Mouse (Mus musculus) midbrain, embryonic 13.5 days (tissue): Measurements from ENCODE around the gene Mael. TPM values are rescaled to one million over a fixed set of nuclear protein-coding genes. Genes with fewer than 3 reads are reported as not detected.

ENCODE experiments used
- ATAC-seq: fragments of 200-750 bp; cut with Nextera tagmentation; 2 replicates; pipeline ENCODE4 v1.8.0; 2017; ENCODE audit warnings: mild to moderate bottlenecking, moderate TSS enrichment, moderate library complexity
- H3K27ac ChIP-seq: fragments of 300-500 bp; sonication (generic); 2 replicates; pipeline ENCODE4 v1.5.1; 2015; ENCODE audit warnings: inconsistent platforms, mild to moderate bottlenecking, moderate library complexity
- H3K27me3 ChIP-seq: fragments of 300-500 bp; sonication (generic); 2 replicates; pipeline ENCODE4 v1.6.1; 2015; ENCODE audit warnings: mild to moderate bottlenecking, inconsistent platforms
- H3K36me3 ChIP-seq: fragments of 300-500 bp; sonication (generic); 2 replicates; pipeline ENCODE4 v1.6.1; 2015; ENCODE audit warnings: mild to moderate bottlenecking, inconsistent platforms
- H3K4me1 ChIP-seq: fragments of 300-500 bp; sonication (generic); replicated peaks from 2 replicates; pipeline ENCODE4 v1.6.1; 2015; ENCODE audit warnings: inconsistent platforms
- H3K4me2 ChIP-seq: fragments of 300-500 bp; sonication (generic); replicated peaks from 2 replicates; pipeline ENCODE4 v1.6.1; 2015; ENCODE audit warnings: moderate library complexity, mild to moderate bottlenecking, inconsistent platforms
- H3K4me3 ChIP-seq: fragments of 300-500 bp; sonication (generic); replicated peaks from 2 replicates; pipeline ENCODE4 v1.5.1; 2015; ENCODE audit warnings: mild to moderate bottlenecking, inconsistent platforms
- H3K9ac ChIP-seq: fragments of 300-500 bp; sonication (generic); replicated peaks from 2 replicates; pipeline ENCODE4 v1.6.1; 2015; ENCODE audit warnings: mild to moderate bottlenecking, inconsistent platforms
- H3K9me3 ChIP-seq: fragments of 300-500 bp; sonication (generic); 2 replicates; pipeline ENCODE4 v1.6.1; 2016; ENCODE audit warnings: mild to moderate bottlenecking, inconsistent platforms
- WGBS: fragments of 180-500 bp; shearing (Covaris S2); methylation state at CpG from one replicate; pipeline ENCODE4 v1.1.7; 2015; 5-methylcytosine and 5-hydroxymethylcytosine counted together
- polyA plus RNA-seq: library from polyadenylated mRNA; unstranded; fragments of >200 nt; fragmentation: Nextera tagmentation; extraction: Ambion mirVana; gene quantifications from 2 replicates; pipeline ENCODE4 v1.2.1, GENCODE M21; 2015

Gene Mael
- polyA plus RNA-seq, 1 experiment from 2014 or later = not detected

DNA sequence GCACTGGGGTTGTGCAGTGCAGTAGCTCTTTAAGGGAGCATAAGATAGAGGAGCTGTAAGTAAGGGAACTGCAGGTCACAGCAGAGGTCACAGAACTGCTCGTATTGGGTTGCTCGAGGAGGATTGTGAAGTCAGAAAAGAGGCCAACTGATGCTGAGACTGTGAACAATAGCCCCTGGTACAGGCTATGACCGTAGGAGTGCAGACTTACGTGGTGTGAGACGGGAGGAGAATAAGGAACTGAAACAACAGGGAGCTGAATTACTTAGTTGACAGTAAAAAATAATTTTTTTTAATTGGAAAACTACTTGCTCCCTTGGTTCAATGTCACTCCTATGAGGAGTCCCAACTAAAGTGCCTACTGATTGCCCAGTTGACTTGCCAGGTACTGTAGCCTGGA, 34.4 kb downstream of the Mael start:
- H3K9ac ChIP-seq = no peak overlapping the region
- no peaks in the 10 kb centered on the region for H3K27me3 ChIP-seq
- H3K9me3 ChIP-seq = no peaks in the 10 kb centered on the region
- 18% methylated on average over 5 of the region's 5 CpGs for WGBS
- ATAC-seq = no peak
- no peak overlapping the region for H3K4me2 ChIP-seq
- H3K27ac ChIP-seq = no peak overlapping the region
- no peaks in the 10 kb centered on the region for H3K36me3 ChIP-seq
- H3K4me1 ChIP-seq = no peaks in the 10 kb centered on the region
- no peak overlapping the region for H3K4me3 ChIP-seq

DNA sequence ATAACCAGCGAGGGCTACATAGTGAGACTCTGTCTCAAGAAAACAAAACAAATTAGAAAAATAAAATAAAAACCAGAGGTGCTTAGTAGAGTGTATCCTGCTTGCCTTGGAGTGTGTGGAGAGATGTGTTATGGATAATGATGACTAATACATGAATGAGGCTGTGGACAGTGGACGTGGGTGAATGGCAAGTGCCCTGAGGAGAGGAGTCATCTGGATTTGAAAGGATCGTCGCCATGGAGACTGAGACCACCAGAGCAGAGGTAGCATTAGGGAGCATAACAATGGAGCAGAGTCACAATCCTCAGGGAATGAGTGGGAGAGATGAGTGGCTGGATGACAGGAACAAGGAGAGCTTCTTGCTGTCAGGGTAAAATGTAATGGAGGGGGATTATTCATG, 48.7 kb downstream of the Mael start:
- Histone ChIP-seq H3K27ac (no peak overlapping the region), H3K27me3 (no peaks in the 10 kb centered on the region), H3K9ac (no peak overlapping the region), H3K4me1 (peaks cover 5% of the 10 kb centered on the region), H3K9me3 (no peaks in the 10 kb centered on the region), H3K4me2 (no peak overlapping the region), H3K36me3 (no peaks in the 10 kb centered on the region), H3K4me3 (no peak overlapping the region)
- ATAC-seq = peak; percentile 79
- WGBS = 55% methylated on average over 4 of the region's 4 CpGs

DNA sequence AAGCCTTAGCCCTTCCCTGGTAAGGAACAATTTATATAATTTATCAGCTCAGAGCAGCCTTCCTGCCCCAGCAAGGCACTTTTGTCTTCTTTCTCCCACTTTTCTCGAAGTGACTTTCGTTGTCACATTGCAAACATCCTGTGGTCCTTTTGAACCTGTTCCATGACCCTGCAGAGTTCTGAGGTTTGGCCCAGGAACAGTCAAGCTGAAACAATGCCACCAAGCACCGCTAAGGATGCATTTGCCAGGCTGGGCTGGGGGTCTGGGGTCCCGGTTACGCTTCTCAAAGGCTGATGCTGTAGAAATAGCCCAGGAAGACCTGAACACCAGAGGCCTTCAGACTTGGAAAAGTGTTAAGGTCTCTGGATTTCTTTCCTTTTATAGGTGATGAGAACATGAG, 53.2 kb downstream of the Mael start:
- H3K27me3 ChIP-seq = no peaks in the 10 kb centered on the region
- WGBS = 84% methylated on average over 5 of the region's 5 CpGs
- peaks cover 23% of the 10 kb centered on the region for H3K4me1 ChIP-seq
- ATAC-seq = no peak
- no peaks in the 10 kb centered on the region for H3K36me3 ChIP-seq
- H3K9ac ChIP-seq = no peak overlapping the region
- H3K27ac ChIP-seq = no peak overlapping the region
- no peaks in the 10 kb centered on the region for H3K9me3 ChIP-seq
- no peak overlapping the region for H3K4me2 ChIP-seq
- no peak overlapping the region for H3K4me3 ChIP-seq

DNA sequence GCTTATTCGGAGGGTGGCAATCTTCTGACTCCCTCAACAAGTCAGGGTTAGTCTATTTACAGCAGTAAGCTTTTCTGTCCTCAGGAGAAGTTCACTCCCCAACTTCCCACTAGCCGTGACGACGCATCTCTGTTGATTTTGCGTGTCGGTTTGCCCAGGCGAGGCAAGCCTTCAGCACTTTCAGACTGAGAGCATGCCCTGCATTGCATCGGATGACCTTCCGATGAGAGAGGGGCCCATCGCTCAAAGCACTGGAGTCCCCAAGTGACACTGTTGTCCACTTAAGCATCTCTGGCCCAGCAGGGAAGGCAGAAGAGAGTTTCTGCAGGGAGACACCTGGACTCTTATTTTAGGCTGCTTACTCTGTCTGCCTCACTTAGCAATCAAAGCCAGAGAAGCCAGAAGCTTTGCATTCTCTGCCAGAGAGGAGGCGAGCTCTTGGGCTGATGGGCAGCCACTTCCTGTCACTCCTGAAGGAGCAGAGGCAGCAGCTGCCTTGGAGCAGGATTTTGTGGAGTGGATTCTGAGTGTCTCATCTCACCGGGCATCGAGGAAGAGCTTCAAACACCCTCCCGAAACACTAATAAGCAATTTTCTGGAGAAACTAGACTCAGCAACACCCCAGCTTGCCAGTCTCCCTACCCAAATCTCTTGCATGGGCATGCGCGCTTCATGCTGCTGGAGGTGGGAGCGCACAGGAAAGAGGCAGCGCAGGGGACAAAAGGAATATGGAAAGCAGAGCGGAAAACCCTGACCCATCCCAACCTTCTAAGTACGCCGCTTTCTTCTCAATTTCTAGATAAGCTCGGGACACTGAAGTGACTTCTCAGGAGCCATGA, 53.9 kb downstream of the Mael start:
- no peaks in the 10 kb centered on the region for H3K27me3 ChIP-seq
- no peak for ATAC-seq
- H3K36me3 ChIP-seq = no peaks in the 10 kb centered on the region
- H3K4me2 ChIP-seq = no peak overlapping the region
- 85% methylated on average over 22 of the region's 22 CpGs for WGBS
- H3K9ac ChIP-seq = no peak overlapping the region
- H3K9me3 ChIP-seq = no peaks in the 10 kb centered on the region
- no peak overlapping the region for H3K27ac ChIP-seq
- H3K4me1 ChIP-seq = peaks cover 18% of the 10 kb centered on the region
- H3K4me3 ChIP-seq = no peak overlapping the region

DNA sequence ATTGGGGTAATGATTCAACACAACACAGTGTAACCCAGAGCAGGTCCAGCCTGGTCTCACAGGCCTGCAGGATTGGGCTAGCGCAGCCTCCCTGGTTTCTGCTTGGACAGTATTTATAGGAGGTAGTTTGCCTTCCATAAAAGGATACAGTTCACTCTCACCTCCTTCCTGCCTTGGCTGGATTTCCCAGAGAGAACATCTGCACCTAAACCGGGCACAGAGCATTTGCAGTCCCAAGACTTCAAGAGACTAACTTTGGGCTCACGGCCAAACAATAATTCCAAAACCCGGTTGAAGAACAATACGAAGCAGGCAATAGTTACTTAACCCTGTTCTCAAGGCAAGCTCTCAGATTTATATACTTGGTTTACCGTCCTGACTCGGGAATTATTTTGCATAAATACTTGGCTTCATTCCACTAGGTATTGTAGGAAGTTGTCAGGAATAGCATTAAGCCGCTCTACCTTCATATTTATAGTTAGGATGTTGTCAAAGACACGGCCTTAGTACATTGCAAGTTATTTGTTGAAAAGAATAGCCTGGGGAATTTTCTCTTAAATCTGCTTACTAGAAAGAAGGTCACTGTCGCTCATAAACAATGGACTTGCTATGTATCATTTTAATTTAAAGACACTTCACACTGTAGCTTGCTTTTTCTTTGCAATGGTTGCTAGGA, 55.5 kb downstream of the Mael start:
- no peak overlapping the region for H3K27ac ChIP-seq
- no peak overlapping the region for H3K4me2 ChIP-seq
- no peaks in the 10 kb centered on the region for H3K9me3 ChIP-seq
- no peaks in the 10 kb centered on the region for H3K27me3 ChIP-seq
- 70% methylated on average over 10 of the region's 10 CpGs for WGBS
- H3K9ac ChIP-seq = no peak overlapping the region
- peaks cover 18% of the 10 kb centered on the region for H3K4me1 ChIP-seq
- H3K4me3 ChIP-seq = no peak overlapping the region
- no peak for ATAC-seq
- no peaks in the 10 kb centered on the region for H3K36me3 ChIP-seq

DNA sequence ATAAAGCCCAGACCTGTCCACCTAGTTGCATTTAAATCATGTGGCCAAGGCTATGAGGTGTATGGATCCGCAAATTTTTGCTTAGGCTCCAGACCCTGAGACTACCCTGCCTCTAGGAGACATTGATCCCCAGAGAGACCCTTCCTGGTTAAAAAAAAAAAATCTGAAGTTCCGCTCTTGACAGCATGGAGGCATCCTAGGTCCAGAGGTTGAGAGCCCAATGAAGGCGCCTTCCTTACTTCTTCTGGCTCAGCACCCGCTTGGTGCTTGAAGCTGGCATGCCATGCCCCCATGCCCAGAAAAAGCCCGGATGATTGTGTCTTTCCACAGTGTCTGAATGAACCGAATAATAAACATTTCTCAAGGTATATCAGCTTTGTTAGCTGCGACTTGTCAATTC, 57.0 kb downstream of the Mael start:
- Histone ChIP-seq H3K4me1 (peaks cover 18% of the 10 kb centered on the region), H3K9ac (no peak overlapping the region), H3K27ac (no peak overlapping the region), H3K4me3 (no peak overlapping the region), H3K4me2 (no peak overlapping the region), H3K27me3 (no peaks in the 10 kb centered on the region), H3K36me3 (no peaks in the 10 kb centered on the region), H3K9me3 (no peaks in the 10 kb centered on the region)
- no peak for ATAC-seq
- WGBS = 89% methylated on average over 7 of the region's 7 CpGs

DNA sequence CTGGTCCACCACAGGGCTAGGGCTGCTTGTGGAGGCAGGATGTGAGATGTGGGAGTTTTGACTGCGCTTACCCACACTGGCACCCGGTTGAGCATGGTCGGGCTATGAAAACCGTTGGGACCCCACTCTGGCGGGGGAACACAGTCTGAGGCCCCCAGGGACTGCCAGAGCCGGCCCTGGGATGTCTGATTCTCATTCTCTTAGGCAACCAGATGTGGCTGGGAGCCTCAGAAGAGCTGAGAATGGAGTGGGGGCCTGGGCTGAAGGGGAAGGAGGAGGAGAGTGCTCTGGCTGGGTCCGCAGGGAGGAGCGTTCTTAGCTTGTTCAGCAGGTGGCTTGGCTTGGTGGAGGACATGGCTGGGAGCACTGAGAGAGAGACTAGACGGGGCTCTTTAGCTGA, 64.9 kb downstream of the Mael start:
- Histone ChIP-seq H3K27ac (no peak overlapping the region), H3K36me3 (no peaks in the 10 kb centered on the region), H3K4me2 (no peak overlapping the region), H3K9me3 (no peaks in the 10 kb centered on the region), H3K27me3 (no peaks in the 10 kb centered on the region), H3K4me3 (no peak overlapping the region), H3K4me1 (no peaks in the 10 kb centered on the region), H3K9ac (no peak overlapping the region)
- no peak for ATAC-seq
- WGBS = 75% methylated on average over 9 of the region's 9 CpGs

DNA sequence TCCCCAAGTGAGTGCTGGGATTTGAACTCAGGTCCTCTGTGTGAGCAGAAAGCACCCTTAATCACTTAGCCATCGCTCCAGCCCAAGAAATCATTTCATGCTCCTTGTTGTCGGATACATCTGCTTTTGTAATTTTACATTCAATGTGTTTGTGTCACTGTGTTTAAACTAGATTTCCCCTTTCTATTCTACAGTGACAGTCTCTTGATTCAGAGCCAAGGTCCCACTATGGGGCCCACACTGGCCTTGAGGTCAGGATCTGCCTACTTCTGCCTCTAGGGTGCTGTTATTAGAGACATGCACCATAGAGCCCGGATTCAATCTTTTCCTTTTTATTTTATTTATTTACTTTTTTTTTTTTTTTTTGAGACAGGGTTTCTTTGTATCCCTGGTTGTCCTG, 65.6 kb downstream of the Mael start:
- Histone ChIP-seq H3K9ac (no peak overlapping the region), H3K27me3 (no peaks in the 10 kb centered on the region), H3K9me3 (no peaks in the 10 kb centered on the region), H3K4me2 (no peak overlapping the region), H3K4me3 (no peak overlapping the region), H3K36me3 (no peaks in the 10 kb centered on the region), H3K4me1 (no peaks in the 10 kb centered on the region), H3K27ac (no peak overlapping the region)
- ATAC-seq = no peak
- WGBS = 85% methylated on average over 3 of the region's 3 CpGs

DNA sequence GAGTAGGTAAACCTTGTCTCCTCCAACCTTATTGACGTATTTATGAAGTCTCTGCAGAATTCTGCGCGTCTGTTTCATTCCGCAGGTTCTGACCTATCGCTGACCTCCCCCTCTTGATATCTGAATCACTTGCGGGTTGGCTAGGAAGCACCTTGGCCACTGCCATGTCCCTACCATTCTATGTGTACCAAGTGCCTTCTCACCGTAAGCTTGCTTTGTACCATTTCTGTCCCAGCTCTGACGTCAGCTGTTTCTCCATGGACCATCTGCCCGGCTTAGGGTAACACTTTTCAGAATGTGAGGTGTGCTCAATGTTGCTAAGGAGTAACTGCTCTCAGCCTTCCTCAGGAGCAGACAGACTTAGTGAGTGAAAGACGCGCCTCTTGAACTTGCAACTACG, 67.7 kb downstream of the Mael start:
- Histone ChIP-seq H3K4me3 (no peak overlapping the region), H3K27ac (no peak overlapping the region), H3K9ac (no peak overlapping the region), H3K36me3 (no peaks in the 10 kb centered on the region), H3K9me3 (no peaks in the 10 kb centered on the region), H3K4me2 (no peak overlapping the region), H3K27me3 (no peaks in the 10 kb centered on the region), H3K4me1 (no peaks in the 10 kb centered on the region)
- no peak for ATAC-seq
- WGBS = 95% methylated on average over 12 of the region's 12 CpGs

DNA sequence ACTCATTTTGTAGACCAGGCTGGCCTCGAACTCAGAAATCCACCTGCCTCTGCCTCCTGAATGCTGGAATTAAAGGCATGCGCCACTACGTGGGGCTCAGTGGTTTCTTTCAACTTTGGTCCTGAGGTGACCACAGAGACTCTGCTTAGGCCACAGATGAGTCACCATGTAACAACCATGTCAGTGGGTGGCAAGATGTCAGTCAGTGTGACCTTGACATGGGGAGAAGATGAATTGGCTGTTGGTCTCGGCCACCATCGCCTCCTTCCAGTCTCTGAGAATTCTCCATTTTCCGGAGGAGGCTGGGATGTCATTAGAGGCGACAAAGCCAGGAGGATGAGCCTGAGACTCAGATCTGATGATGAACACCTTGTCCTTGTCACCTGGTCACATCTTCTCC, 68.8 kb downstream of the Mael start:
- no peaks in the 10 kb centered on the region for H3K36me3 ChIP-seq
- H3K4me3 ChIP-seq = no peak overlapping the region
- no peak for ATAC-seq
- no peaks in the 10 kb centered on the region for H3K4me1 ChIP-seq
- H3K9ac ChIP-seq = no peak overlapping the region
- no peak overlapping the region for H3K27ac ChIP-seq
- H3K27me3 ChIP-seq = no peaks in the 10 kb centered on the region
- H3K9me3 ChIP-seq = no peaks in the 10 kb centered on the region
- H3K4me2 ChIP-seq = no peak overlapping the region
- 88% methylated on average over 7 of the region's 7 CpGs for WGBS

DNA sequence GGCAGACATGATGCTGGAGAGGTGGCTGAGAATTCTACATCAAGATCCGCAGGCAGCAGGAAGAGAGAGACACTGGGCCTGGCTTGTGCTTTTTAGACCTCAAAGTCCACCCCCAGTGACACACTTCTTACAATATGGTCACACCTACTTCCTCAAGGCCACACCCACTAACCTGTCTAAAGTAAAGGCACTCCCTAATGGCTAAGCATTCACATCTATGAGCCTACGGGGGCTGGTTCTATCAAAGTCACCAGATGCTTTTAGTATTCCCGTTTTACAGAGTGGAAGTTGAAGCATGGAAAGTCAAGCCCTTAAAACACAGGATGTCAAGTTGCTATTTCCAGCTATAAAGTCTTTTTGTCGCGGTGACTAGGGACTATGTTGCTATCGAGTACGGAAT, 70.5 kb downstream of the Mael start:
- Histone ChIP-seq H3K4me1 (0 out of 2 replicates have a peak, but pooled peaks cover 4% of the 10 kb centered on the region), H3K9me3 (no peaks in the 10 kb centered on the region), H3K4me2 (no peak overlapping the region), H3K27ac (no peak overlapping the region), H3K36me3 (no peaks in the 10 kb centered on the region), H3K9ac (no peak overlapping the region), H3K27me3 (no peaks in the 10 kb centered on the region), H3K4me3 (no peak overlapping the region)
- no peak for ATAC-seq
- 95% methylated on average over 7 of the region's 7 CpGs for WGBS

DNA sequence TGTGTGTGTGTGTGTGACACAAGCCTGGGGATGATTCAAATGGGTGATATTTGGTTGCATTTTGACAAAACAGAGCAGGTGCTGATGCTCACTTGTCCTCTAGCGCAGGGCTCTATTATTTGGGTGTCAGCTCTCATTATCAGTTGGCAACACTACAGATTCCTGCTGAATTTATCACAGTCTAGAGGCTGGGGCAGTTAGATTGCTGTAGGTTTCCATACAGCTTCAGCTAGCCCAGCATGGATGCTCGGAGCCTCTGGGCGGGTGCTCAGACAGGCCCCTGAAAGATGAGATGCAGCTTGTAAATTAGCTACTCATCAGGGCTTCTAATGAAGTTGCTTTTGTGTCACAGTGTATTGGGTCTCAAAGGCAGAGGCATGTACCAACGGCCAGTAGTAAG, 71.1 kb downstream of the Mael start:
- Histone ChIP-seq H3K4me2 (no peak overlapping the region), H3K36me3 (no peaks in the 10 kb centered on the region), H3K27ac (no peak overlapping the region), H3K9me3 (no peaks in the 10 kb centered on the region), H3K4me3 (no peak overlapping the region), H3K9ac (no peak overlapping the region), H3K4me1 (0 out of 2 replicates have a peak, but pooled peaks cover 4% of the 10 kb centered on the region), H3K27me3 (no peaks in the 10 kb centered on the region)
- no peak for ATAC-seq
- WGBS = 81% methylated on average over 4 of the region's 4 CpGs
